Mouse (Mus musculus) G1E (cell line): ENCODE data around the gene Hcls1.

Source experiments
- CTCF ChIP-seq: IDR thresholded peaks from 2 replicates; pipeline ENCODE4 v1.5.1; 2012; ENCODE audit warnings: low read depth, low read length, inconsistent platforms, mixed read lengths
- GATA1 ChIP-seq: IDR thresholded peaks from 2 replicates; pipeline ENCODE4 v1.6.1; 2012; ENCODE audit warnings: borderline replicate concordance, low read length, inconsistent platforms, mixed read lengths
- GATA2 ChIP-seq: IDR thresholded peaks from 2 replicates; pipeline ENCODE4 v1.6.1; 2012; ENCODE audit warnings: low read depth, low read length, inconsistent platforms, borderline replicate concordance
- POLR2AphosphoS5 ChIP-seq: IDR thresholded peaks from 2 replicates; pipeline ENCODE4 v1.6.1; 2012; ENCODE audit warnings: low read depth, low read length, inconsistent platforms; ENCODE audit not compliant: insufficient replicate concordance
- TAL1 ChIP-seq: conservative IDR thresholded peaks from 2 replicates; pipeline ENCODE4 v1.6.1; 2012; ENCODE audit warnings: low read depth, low read length, inconsistent platforms, mixed read lengths

DNA sequence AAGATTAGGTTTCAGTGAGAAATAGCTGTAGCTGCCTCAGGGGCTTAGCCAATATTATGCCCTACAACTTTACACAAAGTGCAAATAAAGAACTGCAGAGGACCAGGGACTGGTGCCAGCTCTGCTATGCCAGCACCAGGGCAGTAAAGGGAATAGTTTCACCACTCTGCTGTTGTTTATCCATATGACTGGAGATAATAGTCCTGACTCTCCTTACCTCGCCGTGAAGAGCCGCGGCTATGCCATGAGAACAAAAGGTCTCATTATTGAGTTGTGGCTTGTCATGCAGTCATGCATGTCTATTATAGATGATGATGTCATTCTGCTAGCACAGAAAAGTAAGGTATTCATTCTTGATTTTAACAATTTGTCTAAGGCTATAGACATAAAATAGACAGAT, 7.1 kb downstream of the Hcls1 start:
- TF ChIP-seq TAL1 (no peak), CTCF (no peak), GATA1 (no peak), GATA2 (no peak), POLR2AphosphoS5 (no peak)
